Mouse (Mus musculus): ENCODE results near the gene Gtf2h3. TPM values are rescaled to one million over a fixed set of nuclear protein-coding genes. Genes with fewer than 3 reads are reported as not detected.

Gtf2h3 gene
- polyA plus RNA-seq (2012; rRNA removed) = 68.9 and 70.5 TPM in 2 replicates

DNA sequence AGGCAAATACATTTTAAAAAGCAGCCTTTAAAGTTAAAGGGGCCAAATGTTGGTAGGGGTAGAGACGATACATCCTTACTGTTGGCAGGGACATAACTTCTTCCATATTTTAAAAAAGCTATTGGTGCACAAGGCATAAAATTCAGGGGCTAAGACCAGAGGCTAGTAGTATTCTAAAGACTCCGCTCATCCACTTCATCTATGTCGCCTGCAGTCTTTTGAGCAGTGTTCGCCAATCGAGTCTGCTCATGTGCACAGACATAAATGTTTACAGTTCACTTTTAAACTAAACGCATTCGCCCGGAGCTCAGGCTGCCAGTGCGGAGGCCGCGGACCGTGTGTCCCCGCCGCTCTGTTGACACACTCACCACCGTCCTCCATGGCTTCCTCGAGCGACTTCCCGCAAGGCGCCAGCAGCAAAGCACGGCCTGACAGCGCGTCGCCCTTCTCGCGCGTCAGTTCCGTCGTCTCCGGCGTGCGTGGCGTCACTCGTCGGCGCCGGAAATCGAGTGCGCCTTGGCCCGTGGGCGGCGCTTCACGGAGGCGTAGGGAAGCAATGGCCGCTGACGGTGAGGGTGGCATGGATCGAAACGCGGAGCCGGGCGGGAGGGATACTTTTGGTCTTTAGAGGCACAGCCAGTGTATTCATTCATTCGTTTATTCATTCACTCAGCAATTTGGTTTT, at the start of gene Gtf2h3, which contains the start of gene Eif2b1:
Gtf2h3 (plus strand) TSS at position 508 of the 685 bp plus-strand sequence.
Eif2b1 (minus strand) TSS at position 499 of the 685 bp plus-strand sequence.

DNA sequence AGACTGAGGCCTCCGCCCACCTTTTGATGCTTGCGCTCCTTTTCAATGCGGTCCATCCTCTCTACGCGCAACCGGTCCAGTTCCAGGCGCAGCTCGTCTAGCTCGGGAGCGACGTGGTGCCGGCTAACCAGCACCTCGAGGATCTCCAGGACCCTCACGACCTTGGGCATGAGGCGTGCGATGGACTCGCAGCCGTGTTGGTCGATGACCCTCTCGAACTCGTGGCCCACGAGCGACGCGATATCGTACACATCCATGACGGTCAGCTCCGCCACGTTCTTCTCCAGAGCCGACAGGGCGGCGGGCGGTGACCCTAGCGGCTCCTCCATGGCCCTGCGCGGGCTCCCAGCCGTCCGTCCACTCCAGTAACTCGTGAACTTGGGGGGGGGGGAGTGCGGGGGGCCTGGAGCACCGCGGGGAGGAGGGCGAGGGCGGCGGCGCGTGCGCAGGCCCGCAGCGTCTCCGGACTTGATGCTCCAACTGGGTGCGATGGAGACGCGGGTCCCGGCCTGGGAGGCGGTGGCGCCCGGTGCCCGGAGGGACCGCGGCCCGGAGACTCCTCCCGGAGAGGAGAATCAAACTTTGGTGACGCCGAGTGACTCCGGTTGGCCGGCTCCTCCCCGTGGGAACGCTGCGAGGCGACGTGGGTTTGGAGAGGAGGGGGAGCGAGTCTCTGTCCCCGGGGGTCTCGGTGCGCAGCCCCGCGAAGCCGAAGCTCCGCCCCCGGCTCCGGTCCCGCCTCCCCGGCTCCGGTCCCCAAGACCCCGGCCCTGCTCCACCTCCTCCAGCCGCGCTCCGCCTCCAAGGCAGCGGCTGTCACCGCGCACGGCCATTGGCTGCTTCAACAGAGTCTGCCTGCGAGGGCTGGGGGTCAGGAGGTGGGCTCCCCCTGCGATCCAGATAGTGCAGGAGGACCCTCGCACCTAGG, 48.0 kb upstream of the Gtf2h3 start, which contains the start of gene Rilpl1:
Rilpl1 (minus strand) TSS at position 737 of the 928 bp plus-strand sequence.

DNA sequence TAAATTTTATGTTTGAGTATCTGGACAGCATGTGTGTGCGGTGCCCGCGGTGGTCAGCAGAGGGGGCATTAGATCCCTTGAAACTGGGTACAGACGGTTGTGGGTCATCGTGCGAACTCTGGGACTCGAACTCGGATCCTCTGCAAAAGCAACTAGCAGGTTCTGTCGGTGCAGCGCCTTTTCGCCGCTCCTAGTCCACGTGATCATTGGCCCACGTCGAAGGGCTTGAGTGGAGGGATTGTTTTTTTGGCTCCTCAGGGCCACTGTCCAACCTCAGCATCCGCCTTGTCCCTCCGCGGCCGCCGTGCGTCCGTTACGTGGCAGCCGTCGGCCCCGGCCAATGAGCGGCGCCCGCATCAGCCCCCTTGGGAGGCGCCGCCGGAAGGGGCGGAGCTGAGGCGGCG, 38.6 kb upstream of the Gtf2h3 start, which contains the start of gene Tmed2:
Tmed2 (plus strand) TSS at position 313 of the 404 bp plus-strand sequence.

DNA sequence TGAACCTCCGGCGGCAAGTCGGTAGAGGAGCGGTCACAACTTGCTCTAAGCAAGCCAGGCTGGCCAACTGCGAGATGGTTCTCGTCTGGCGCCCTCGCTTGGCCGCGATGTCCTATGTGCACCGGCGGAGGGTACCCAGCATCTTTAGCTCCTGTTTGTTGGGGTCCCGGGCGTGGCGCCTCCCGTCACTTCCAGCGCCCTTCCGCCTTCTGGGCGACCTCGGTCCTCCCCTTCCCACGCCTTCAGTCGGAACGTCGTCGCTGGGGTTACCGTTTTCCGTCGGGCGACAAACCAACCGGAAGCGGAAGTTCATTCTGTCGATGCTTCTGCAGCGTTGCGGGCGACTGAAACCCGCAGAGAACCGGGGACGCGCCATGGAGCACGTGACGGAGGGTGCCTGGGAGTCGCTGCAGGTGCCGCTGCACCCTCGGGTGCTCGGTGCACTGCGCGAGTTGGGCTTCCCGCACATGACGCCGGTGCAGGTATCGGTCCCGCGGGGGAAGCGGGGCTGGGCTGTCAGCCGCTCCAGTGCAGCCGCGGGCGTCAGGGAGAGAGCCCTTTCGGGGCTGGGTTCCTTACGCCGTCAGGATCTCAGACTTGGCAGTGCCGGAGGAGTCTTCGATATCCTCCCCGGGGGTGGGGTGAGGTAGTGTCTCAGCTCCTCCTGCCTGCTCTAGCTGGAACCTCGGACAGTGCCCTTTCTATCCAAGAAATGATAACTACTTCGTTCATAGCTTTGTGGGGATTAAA, 26.2 kb upstream of the Gtf2h3 start, which contains the start of gene Ddx55:
Ddx55 (plus strand) TSS at position 307 of the 750 bp plus-strand sequence.

DNA sequence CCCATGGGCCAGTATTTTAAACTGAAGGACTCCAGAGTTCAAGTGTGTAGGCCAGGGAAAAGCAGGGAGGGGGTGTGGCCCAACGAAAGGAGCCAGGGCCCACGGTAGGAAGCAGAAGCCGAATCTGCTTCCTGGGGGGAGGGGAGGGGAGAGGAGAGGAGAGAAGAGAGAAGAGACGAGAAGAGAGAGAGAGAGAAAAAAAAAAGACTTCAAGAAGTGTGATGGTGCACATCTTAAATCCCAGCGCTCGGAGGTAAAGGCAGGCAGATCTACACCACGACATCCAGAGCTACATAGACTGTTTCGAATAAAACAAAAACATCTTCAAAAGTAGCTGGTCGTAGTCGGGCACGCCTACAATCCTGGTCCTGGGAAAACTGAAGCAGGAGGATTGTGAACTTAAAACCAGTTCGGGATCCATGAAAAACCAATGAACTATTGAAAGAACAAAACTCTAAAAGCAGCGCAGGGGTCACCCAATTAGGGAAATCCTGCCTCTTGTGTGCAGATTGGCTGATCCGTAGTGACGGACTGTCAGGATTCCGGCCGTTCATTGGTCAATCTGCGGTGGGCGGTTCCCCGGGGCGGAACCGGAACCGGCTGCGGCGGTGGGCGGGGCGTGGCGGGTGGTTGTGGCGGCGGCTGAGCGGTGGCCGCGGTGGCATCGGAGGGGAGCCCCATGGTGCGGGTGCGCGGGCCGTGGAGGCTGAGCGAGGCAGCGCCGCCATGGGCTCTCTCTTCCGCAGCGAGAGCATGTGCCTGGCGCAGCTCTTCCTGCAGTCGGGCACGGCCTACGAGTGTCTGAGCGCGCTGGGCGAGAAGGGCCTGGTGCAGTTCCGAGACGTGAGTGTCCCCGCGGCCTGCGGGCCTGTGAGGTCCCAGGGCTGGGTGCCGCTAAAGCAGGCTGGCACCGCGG, 49.8 kb downstream of the Gtf2h3 start, which contains the start of gene Atp6v0a2:
Atp6v0a2 (plus strand) TSS at position 129 of the 916 bp plus-strand sequence.

Other genes starting within 250 kb of the Gtf2h3 start
- gene Cdk2ap1, start 216.1 kb upstream of the Gtf2h3 start, polyA plus RNA-seq (2012; rRNA removed) = 219 TPM in 2 replicates
- gene Sbno1, start 153.1 kb upstream of the Gtf2h3 start, polyA plus RNA-seq (2012; rRNA removed) = 38.8 and 39.9 TPM in 2 replicates
- gene Kmt5a, start 139.2 kb upstream of the Gtf2h3 start, polyA plus RNA-seq (2012; rRNA removed) = 51.8 and 54.4 TPM in 2 replicates
- 32.9 and 35.5 TPM in 2 replicates for gene Rilpl2, start 100.8 kb upstream of the Gtf2h3 start, polyA plus RNA-seq (2012; rRNA removed)
- 12.1 and 12.8 TPM in 2 replicates for gene Snrnp35, start 96.0 kb upstream of the Gtf2h3 start, polyA plus RNA-seq (2012; rRNA removed)
- 10.2 and 11.8 TPM in 2 replicates for gene Rilpl1, start 47.7 kb upstream of the Gtf2h3 start, polyA plus RNA-seq (2012; rRNA removed)
- gene Tmed2, start 38.4 kb upstream of the Gtf2h3 start, polyA plus RNA-seq (2012; rRNA removed) = 156 and 157 TPM in 2 replicates
- gene Ddx55, start 26.3 kb upstream of the Gtf2h3 start, polyA plus RNA-seq (2012; rRNA removed) = 33.7 and 33.8 TPM in 2 replicates
- gene Eif2b1, start within 50 bp of the Gtf2h3 start, polyA plus RNA-seq (2012; rRNA removed) = 44.2 and 44.5 TPM in 2 replicates
- gene Atp6v0a2, start 49.4 kb downstream of the Gtf2h3 start, polyA plus RNA-seq (2012; rRNA removed) = 28.5 and 29.2 TPM in 2 replicates
- gene Dnah10, start 145.9 kb downstream of the Gtf2h3 start, polyA plus RNA-seq (2012; rRNA removed) = 0.51 and 0.53 TPM in 2 replicates

Measured in central nervous system, embryonic 18 days (tissue).